Mouse (Mus musculus): Measurements from ENCODE around the gene 1700021F05Rik. TPM values are rescaled to one million over a fixed set of nuclear protein-coding genes. Genes with fewer than 3 reads are reported as not detected.

The 1700021F05Rik gene
- total RNA-seq, 1 experiment, result 32.9 TPM

GRCm38 (mm10) chr10:43483426-43483995, 57.3 kb downstream of the 1700021F05Rik start:
- H3K9ac ChIP-seq (ENCODE audit: insufficient read depth, low read depth, low read length, poor library complexity, severe bottlenecking), result 0 out of 2 replicates have a peak overlapping the region, but pooled peaks have one; percentile 35
- no peaks in the 10 kb centered on the region for H3K9me3 ChIP-seq (ENCODE audit: control insufficient read depth, insufficient read depth, low read depth, low read length)
- H3K4me3 ChIP-seq (ENCODE audit: insufficient read depth in 1 of 2, low read depth in 1 of 2, low read length in 2 of 2, poor library complexity in 1 of 2, severe bottlenecking in 1 of 2), result no peak overlapping the region
- in situ Hi-C loops (cut with MboI; ENCODE audit: low sequenced_read_pairs in 2 of 2, unreplicated experiment in 2 of 2), result no loop called here
- TF ChIP-seq CHD2 (IDR thresholded peaks at IDR 0.05; ENCODE audit: low read depth, low read length) (no peak), MAFK (IDR thresholded peaks at IDR 0.05; ENCODE audit: insufficient read depth, low read depth, low read length) (no peak), ZC3H11A (IDR thresholded peaks at IDR 0.05; ENCODE audit: borderline replicate concordance, low read depth, low read length) (no peak), HCFC1 (IDR thresholded peaks at IDR 0.05; ENCODE audit: borderline replicate concordance, insufficient read depth, low read length) (no peak), ZNF384 (IDR thresholded peaks at IDR 0.05; ENCODE audit: low read depth, low read length) (no peak)
- peaks cover 3% of the 10 kb centered on the region; the same call in 1 of the 2 replicates for H3K36me3 ChIP-seq (ENCODE audit: control insufficient read depth, insufficient read depth, low read length, poor library complexity, severe bottlenecking)
- no peak overlapping the region for H3K27ac ChIP-seq (ENCODE audit: insufficient read depth, low read depth, low read length, poor library complexity, severe bottlenecking)
- no peak for DNase-seq (ENCODE audit: low read depth, low spot score)
- peaks cover 4 to 30% of the 10 kb centered on the region in 2 experiments for H3K4me1 ChIP-seq (ENCODE audit: control insufficient read depth in 2 of 2, insufficient read depth in 2 of 2, low read length in 2 of 2, poor library complexity in 1 of 2)

- in situ Hi-C loops (cut with MboI; ENCODE audit: low sequenced_read_pairs in 2 of 2, unreplicated experiment in 2 of 2), result no loop called here
- H3K36me3 ChIP-seq (ENCODE audit: control insufficient read depth, insufficient read depth, low read length, poor library complexity, severe bottlenecking), result peaks cover 3% of the 10 kb centered on the region; the same call in 1 of the 2 replicates
- no peak for DNase-seq (ENCODE audit: low read depth, low spot score)
- TF ChIP-seq CHD2 (IDR thresholded peaks at IDR 0.05; ENCODE audit: low read depth, low read length) (no peak), ZC3H11A (IDR thresholded peaks at IDR 0.05; ENCODE audit: borderline replicate concordance, low read depth, low read length) (no peak), HCFC1 (IDR thresholded peaks at IDR 0.05; ENCODE audit: borderline replicate concordance, insufficient read depth, low read length) (no peak), MAFK (IDR thresholded peaks at IDR 0.05; ENCODE audit: insufficient read depth, low read depth, low read length) (no peak), ZNF384 (IDR thresholded peaks at IDR 0.05; ENCODE audit: low read depth, low read length) (no peak)
- H3K9me3 ChIP-seq (ENCODE audit: control insufficient read depth, insufficient read depth, low read depth, low read length), result no peaks in the 10 kb centered on the region
- no peak overlapping the region for H3K4me3 ChIP-seq (ENCODE audit: insufficient read depth in 1 of 2, low read depth in 1 of 2, low read length in 2 of 2, poor library complexity in 1 of 2, severe bottlenecking in 1 of 2)
- no peak overlapping the region for H3K27ac ChIP-seq (ENCODE audit: insufficient read depth, low read depth, low read length, poor library complexity, severe bottlenecking)
- no peak overlapping the region for H3K9ac ChIP-seq (ENCODE audit: insufficient read depth, low read depth, low read length, poor library complexity, severe bottlenecking)
- peaks cover 4 to 24% of the 10 kb centered on the region in 2 experiments; a peak in 3 of 4 replicates for H3K4me1 ChIP-seq (ENCODE audit: control insufficient read depth in 2 of 2, insufficient read depth in 2 of 2, low read length in 2 of 2, poor library complexity in 1 of 2)
These were observed 58.8 kb downstream of the 1700021F05Rik start for GRCm38 (mm10) chr10:43482021-43482420.

GRCm38 (mm10) chr10:43481179-43481578, 59.6 kb downstream of the 1700021F05Rik start:
- H3K27ac ChIP-seq (ENCODE audit: insufficient read depth, low read depth, low read length, poor library complexity, severe bottlenecking), result no peak overlapping the region
- no peaks in the 10 kb centered on the region for H3K9me3 ChIP-seq (ENCODE audit: control insufficient read depth, insufficient read depth, low read depth, low read length)
- in situ Hi-C loops (cut with MboI; ENCODE audit: low sequenced_read_pairs in 2 of 2, unreplicated experiment in 2 of 2), result no loop called here
- 0 out of 4 replicates have a peak overlapping the region, but pooled peaks have one; percentile 16 to 72 for H3K4me3 ChIP-seq (ENCODE audit: insufficient read depth in 1 of 2, low read depth in 1 of 2, low read length in 2 of 2, poor library complexity in 1 of 2, severe bottlenecking in 1 of 2)
- TF ChIP-seq MAFK (IDR thresholded peaks at IDR 0.05; ENCODE audit: insufficient read depth, low read depth, low read length) (no peak), ZNF384 (IDR thresholded peaks at IDR 0.05; ENCODE audit: low read depth, low read length) (no peak), CHD2 (IDR thresholded peaks at IDR 0.05; ENCODE audit: low read depth, low read length) (no peak), HCFC1 (IDR thresholded peaks at IDR 0.05; ENCODE audit: borderline replicate concordance, insufficient read depth, low read length) (no peak), ZC3H11A (IDR thresholded peaks at IDR 0.05; ENCODE audit: borderline replicate concordance, low read depth, low read length) (no peak)
- peaks cover 4 to 27% of the 10 kb centered on the region in 2 experiments; a peak in 3 of 4 replicates for H3K4me1 ChIP-seq (ENCODE audit: control insufficient read depth in 2 of 2, insufficient read depth in 2 of 2, low read length in 2 of 2, poor library complexity in 1 of 2)
- no peak for DNase-seq (ENCODE audit: low read depth, low spot score)
- peaks cover 3% of the 10 kb centered on the region; the same call in 1 of the 2 replicates for H3K36me3 ChIP-seq (ENCODE audit: control insufficient read depth, insufficient read depth, low read length, poor library complexity, severe bottlenecking)
- H3K9ac ChIP-seq (ENCODE audit: insufficient read depth, low read depth, low read length, poor library complexity, severe bottlenecking), result no peak overlapping the region

- DNase-seq (ENCODE audit: low read depth, low spot score), result no peak
- Histone ChIP-seq H3K4me1 (ENCODE audit: control insufficient read depth in 2 of 2, insufficient read depth in 2 of 2, low read length in 2 of 2, poor library complexity in 1 of 2) (peaks cover 4 to 27% of the 10 kb centered on the region in 2 experiments; a peak in 3 of 4 replicates), H3K9me3 (ENCODE audit: control insufficient read depth, insufficient read depth, low read depth, low read length) (no peaks in the 10 kb centered on the region), H3K4me3 (ENCODE audit: insufficient read depth in 1 of 2, low read depth in 1 of 2, low read length in 2 of 2, poor library complexity in 1 of 2, severe bottlenecking in 1 of 2) (peak overlapping the region; percentile 72 to 92), H3K36me3 (ENCODE audit: control insufficient read depth, insufficient read depth, low read length, poor library complexity, severe bottlenecking) (peaks cover 3% of the 10 kb centered on the region; the same call in 1 of the 2 replicates), H3K27ac (ENCODE audit: insufficient read depth, low read depth, low read length, poor library complexity, severe bottlenecking) (peak overlapping the region; percentile 69; the same call in 1 of the 2 replicates), H3K9ac (ENCODE audit: insufficient read depth, low read depth, low read length, poor library complexity, severe bottlenecking) (peak overlapping the region; percentile 92; the same call in 1 of the 2 replicates)
- in situ Hi-C loops (cut with MboI; ENCODE audit: low sequenced_read_pairs in 2 of 2, unreplicated experiment in 2 of 2), result no loop called here
- TF ChIP-seq HCFC1 (IDR thresholded peaks at IDR 0.05; ENCODE audit: borderline replicate concordance, insufficient read depth, low read length) (no peak), ZNF384 (IDR thresholded peaks at IDR 0.05; ENCODE audit: low read depth, low read length) (no peak), MAFK (IDR thresholded peaks at IDR 0.05; ENCODE audit: insufficient read depth, low read depth, low read length) (no peak), ZC3H11A (IDR thresholded peaks at IDR 0.05; ENCODE audit: borderline replicate concordance, low read depth, low read length) (no peak), CHD2 (IDR thresholded peaks at IDR 0.05; ENCODE audit: low read depth, low read length) (no peak)
These were observed 60.5 kb downstream of the 1700021F05Rik start for GRCm38 (mm10) chr10:43480227-43480849.
